Mouse (Mus musculus): ENCODE measurements around the gene 4930467E23Rik.
"Not testable (repeated sequence)": the region's sequence is repeated elsewhere in the genome, so short reads cannot be mapped to it uniquely, and the experiment has no call there.

- TF ChIP-seq POLR2A (IDR thresholded peaks at IDR 0.05; ENCODE audit: insufficient read depth, low read depth, low read length); CTCF (IDR thresholded peaks at IDR 0.05): not testable (repeated sequence)
Measured at GRCm38 (mm10) chr8:19689745-19690144, 39.6 kb upstream of the 4930467E23Rik start.

Data from heart, adult 2 months (tissue).